In genomic region chr2:170960396-170960795, GRCm38 (mm10) we compare ENCODE assay signal across 27 mouse cellular contexts.
DNase-seq lines count a peak whose midpoint lies in the region; ATAC-seq and TF ChIP-seq lines count a peak whose summit lies in the region.
"Had no signal": no experiment of that assay in that cellular context is flagged by ENCODE, and none has a peak within 500 bp of the region (broad histone marks: within the 10 kb centered on the region; RNA-seq: fewer than 3 reads in every experiment).

No protein-coding gene starts in this region.

- WGBS in heart, embryonic 10.5 days, result 81% methylated on average over 4 of the region's 4 CpGs
- WGBS in kidney, embryonic 15.5 days, result 20% methylated on average over 4 of the region's 4 CpGs
- 92% methylated on average over 4 of the region's 4 CpGs for WGBS in lung, adult 2 months

- H3K9ac ChIP-seq in kidney, embryonic 15.5 days, result no peak overlapping the region
- H3K9ac ChIP-seq: embryonic facial prominence, embryonic 13.5 days; embryonic facial prominence, embryonic 15.5 days; forebrain, embryonic 13.5 days; forebrain, embryonic 15.5 days had no signal

- no peaks in the 10 kb centered on the region for H3K4me1 ChIP-seq in heart, embryonic 10.5 days
- H3K4me1 ChIP-seq in kidney, embryonic 15.5 days, result 0 out of 2 replicates have a peak, but pooled peaks cover 11% of the 10 kb centered on the region
- H3K4me1 ChIP-seq in megakaryocyte, embryonic 14.5 days, result no peaks in the 10 kb centered on the region
- no peaks in the 10 kb centered on the region for H3K4me1 ChIP-seq in lung, adult 2 months (ENCODE audit: control insufficient read depth, insufficient read depth, low read length)
- H3K4me1 ChIP-seq: embryonic facial prominence, embryonic 13.5 days; embryonic facial prominence, embryonic 15.5 days; forebrain, embryonic 13.5 days; forebrain, embryonic 15.5 days had no signal

- H3K9me3 ChIP-seq in heart, embryonic 10.5 days, result no peaks in the 10 kb centered on the region
- H3K9me3 ChIP-seq in kidney, embryonic 15.5 days (replicated peaks), result no peaks in the 10 kb centered on the region
- peaks cover 53% of the 10 kb centered on the region for H3K9me3 ChIP-seq in megakaryocyte, embryonic 14.5 days
- H3K9me3 ChIP-seq: embryonic facial prominence, embryonic 13.5 days; embryonic facial prominence, embryonic 15.5 days; forebrain, embryonic 13.5 days; forebrain, embryonic 15.5 days had no signal

- DNase-seq in heart, adult 11 months, result peak; percentile 17
- DNase-seq in heart, embryonic 10.5 days (ENCODE audit: low spot score), result no peak
- no peak for DNase-seq in kidney, adult 9 months
- DNase-seq in lung, adult 2 months, result no peak
- DNase-seq: adrenal gland, adult 8-10 months; adrenal gland, postnatal 14 days; adrenal gland, postnatal 36 days; B cell, adult 2 months; cerebellum, adult 11-12 months; cerebellum, adult 2 months; cerebellum, adult 9-10 months; cerebellum, postnatal 10 days; cerebellum, postnatal 25 days; embryo, embryonic 11 days had no signal

- H3K4me2 ChIP-seq in kidney, embryonic 15.5 days, result no peak overlapping the region
- H3K4me2 ChIP-seq: embryonic facial prominence, embryonic 13.5 days; embryonic facial prominence, embryonic 15.5 days; forebrain, embryonic 13.5 days; forebrain, embryonic 15.5 days had no signal

- peak; percentile 36; the same call in 1 of the 2 replicates for ATAC-seq in kidney, embryonic 15.5 days (replicated peaks; ENCODE audit: low FRiP score)
- no peak for ATAC-seq in megakaryocyte, adult 5-6 weeks (ENCODE audit: poor library complexity, severe bottlenecking)
- ATAC-seq: activated CD4-positive, CD25-positive, alpha-beta regulatory T cell, adult 4 months; CD4-positive, CD25-positive, alpha-beta regulatory T cell, adult 4 months; forebrain, embryonic 13.5 days; forebrain, embryonic 15.5 days; Patski had no signal

- no peak for TF ChIP-seq CTCF in lung, adult 2 months (IDR thresholded peaks at IDR 0.05; ENCODE audit: insufficient read depth, low read length)

- no peaks in the 10 kb centered on the region for H3K27me3 ChIP-seq in heart, embryonic 10.5 days (ENCODE audit: insufficient read depth, poor library complexity, severe bottlenecking)
- H3K27me3 ChIP-seq in kidney, embryonic 15.5 days, result no peaks in the 10 kb centered on the region
- no peaks in the 10 kb centered on the region for H3K27me3 ChIP-seq in megakaryocyte, embryonic 14.5 days (replicated peaks)
- H3K27me3 ChIP-seq: CH12.LX; embryonic facial prominence, embryonic 13.5 days; embryonic facial prominence, embryonic 15.5 days; forebrain, embryonic 13.5 days; forebrain, embryonic 15.5 days; Patski had no signal

- no peaks in the 10 kb centered on the region for H3K36me3 ChIP-seq in heart, embryonic 10.5 days
- H3K36me3 ChIP-seq in kidney, embryonic 15.5 days, result no peaks in the 10 kb centered on the region
- H3K36me3 ChIP-seq in megakaryocyte, embryonic 14.5 days (replicated peaks; ENCODE audit: low read length), result no peaks in the 10 kb centered on the region
- H3K36me3 ChIP-seq: embryonic facial prominence, embryonic 13.5 days; embryonic facial prominence, embryonic 15.5 days; forebrain, embryonic 15.5 days; G1E had no signal

- TF ChIP-seq POLR2A in lung, adult 2 months (IDR thresholded peaks at IDR 0.05; ENCODE audit: borderline replicate concordance, extremely low read depth, low read depth, low read length), result no peak

- H3K27ac ChIP-seq in heart, embryonic 10.5 days, result no peak overlapping the region
- no peak overlapping the region for H3K27ac ChIP-seq in kidney, embryonic 15.5 days
- H3K27ac ChIP-seq: embryonic facial prominence, embryonic 13.5 days; embryonic facial prominence, embryonic 15.5 days; forebrain, embryonic 13.5 days; forebrain, embryonic 15.5 days had no signal

- no peak overlapping the region for H3K4me3 ChIP-seq in heart, embryonic 10.5 days
- no peak overlapping the region for H3K4me3 ChIP-seq in kidney, embryonic 15.5 days (replicated peaks)
- H3K4me3 ChIP-seq in megakaryocyte, embryonic 14.5 days (replicated peaks), result peak overlapping the region; percentile 7
- no peak overlapping the region for H3K4me3 ChIP-seq in lung, adult 2 months (replicated peaks; ENCODE audit: extremely low read depth, low read depth, low read length)
- H3K4me3 ChIP-seq: embryonic facial prominence, embryonic 13.5 days; embryonic facial prominence, embryonic 15.5 days; erythroblast, embryonic 14.5 days; forebrain, embryonic 13.5 days; forebrain, embryonic 15.5 days had no signal
